ENCODE assay signal across 27 mouse cellular contexts in genomic region chr6:54459661-54460060, GRCm38 (mm10). TPM values are rescaled to one million over a fixed set of nuclear protein-coding genes. Genes with fewer than 3 reads are reported as not detected.
DNase-seq lines count a peak whose midpoint lies in the region; ATAC-seq and TF ChIP-seq lines count a peak whose summit lies in the region.
"Had no signal": no experiment of that assay in that cellular context is flagged by ENCODE, and none has a peak within 500 bp of the region (broad histone marks: within the 10 kb centered on the region; RNA-seq: fewer than 3 reads in every experiment).

No protein-coding gene starts in this region.

- no peak for TF ChIP-seq EP300 in CH12.LX (IDR thresholded peaks at IDR 0.05; ENCODE audit: low read length)

- WGBS in heart, embryonic 10.5 days = 20% methylated on average over 7 of the region's 7 CpGs
- 21% methylated on average over 7 of the region's 7 CpGs for WGBS in heart, embryonic 16.5 days

- no peaks in the 10 kb centered on the region for H3K36me3 ChIP-seq in heart, embryonic 10.5 days
- no peaks in the 10 kb centered on the region for H3K36me3 ChIP-seq in heart, embryonic 16.5 days (ENCODE audit: control insufficient read depth, insufficient read depth)
- H3K36me3 ChIP-seq in CH12.LX (replicated peaks in 1 of 2; ENCODE audit: control insufficient read depth in 1 of 2, insufficient read depth in 1 of 2, low read length in 1 of 2) = no peaks in the 10 kb centered on the region
- H3K36me3 ChIP-seq: embryonic facial prominence, embryonic 10.5 days; embryonic facial prominence, embryonic 15.5 days; hindbrain, embryonic 10.5 days; hindbrain, embryonic 15.5 days; limb, embryonic 13.5 days; liver, embryonic 12.5 days; midbrain, embryonic 12.5 days had no signal

- in situ Hi-C loops in CH12.LX (cut with MboI; ENCODE audit: low pct_ligation_motif_present, low pct_unique_long_range_greater_than_20kb, low sequenced_read_pairs) = no loop called here

- no peak for TF ChIP-seq RAD21 in CH12.LX (IDR thresholded peaks at IDR 0.05; ENCODE audit: low read depth, low read length)

- ATAC-seq in heart, embryonic 16.5 days (replicated peaks; ENCODE audit: extremely low read depth, insufficient read depth, low FRiP score) = no peak
- ATAC-seq: forebrain, embryonic 14.5 days; inflammation-experienced regulatory T-cells, adult 6 months; liver, embryonic 12.5 days; liver, postnatal 0 days had no signal

- H3K4me1 ChIP-seq in heart, embryonic 10.5 days = peaks cover 41% of the 10 kb centered on the region
- H3K4me1 ChIP-seq in heart, embryonic 16.5 days (ENCODE audit: control insufficient read depth, insufficient read depth, low read length) = peaks cover 25% of the 10 kb centered on the region
- peaks cover 12 to 45% of the 10 kb centered on the region in 2 experiments for H3K4me1 ChIP-seq in CH12.LX (ENCODE audit: control insufficient read depth in 1 of 2, insufficient read depth in 2 of 2)
- H3K4me1 ChIP-seq: embryonic facial prominence, embryonic 15.5 days; liver, embryonic 12.5 days had no signal

- peak; percentile 21 for DNase-seq in adrenal gland, postnatal 14 days
- no peak for DNase-seq in adrenal gland, postnatal 25 days
- no peak for DNase-seq in heart, embryonic 10.5 days (ENCODE audit: low spot score)
- DNase-seq in heart, postnatal 25 days (ENCODE audit: low spot score) = no peak
- no peak for DNase-seq in heart, postnatal 14 days
- DNase-seq in CH12.LX (ENCODE audit: extremely low read depth) = peak; percentile 56
- DNase-seq: cerebellum, adult 8-10 months; cerebellum, postnatal 25 days; kidney, adult 11 months; kidney, postnatal 14 days; liver, postnatal 0 days; lung, postnatal 36 days; retina, postnatal 1 day; right cerebral cortex, postnatal 14 days; thymus, postnatal 4 days had no signal

- no peaks in the 10 kb centered on the region for H3K79me2 ChIP-seq in CH12.LX (replicated peaks; ENCODE audit: control insufficient read depth, extremely low read depth, insufficient read depth, poor library complexity, severe bottlenecking)

- no peak overlapping the region for H3K4me3 ChIP-seq in heart, embryonic 10.5 days
- no peak overlapping the region for H3K4me3 ChIP-seq in heart, embryonic 16.5 days (ENCODE audit: low read length)
- peak overlapping the region in 1 of 3 experiments; percentile 11 for H3K4me3 ChIP-seq in CH12.LX (replicated peaks in 1 of 3; ENCODE audit: low read depth in 2 of 3, low read length in 2 of 3, poor library complexity in 1 of 3)
- H3K4me3 ChIP-seq: embryonic facial prominence, embryonic 10.5 days; embryonic facial prominence, embryonic 15.5 days; hindbrain, embryonic 10.5 days; hindbrain, embryonic 15.5 days; limb, embryonic 13.5 days; liver, embryonic 12.5 days; megakaryocyte, embryonic 14.5 days; midbrain, embryonic 12.5 days had no signal

- dilution Hi-C loops in CH12.LX (cut with MboI; ENCODE audit: extremely low pct_ligation_motif_present, extremely low pct_unique_long_range_greater_than_20kb, low sequenced_read_pairs) = no loop called here

- H3K9me3 ChIP-seq in heart, embryonic 10.5 days = no peaks in the 10 kb centered on the region
- H3K9me3 ChIP-seq in heart, embryonic 16.5 days (replicated peaks; ENCODE audit: control insufficient read depth, low read length) = no peaks in the 10 kb centered on the region; the same call in 1 of the 2 replicates
- peaks cover 3% of the 10 kb centered on the region for H3K9me3 ChIP-seq in CH12.LX (replicated peaks; ENCODE audit: low read length)
- H3K9me3 ChIP-seq: embryonic facial prominence, embryonic 10.5 days; embryonic facial prominence, embryonic 15.5 days; hindbrain, embryonic 10.5 days; hindbrain, embryonic 15.5 days; limb, embryonic 13.5 days; liver, embryonic 12.5 days; midbrain, embryonic 12.5 days had no signal

- H3K4me2 ChIP-seq in heart, embryonic 16.5 days (ENCODE audit: low read depth, low read length) = no peak overlapping the region
- peak overlapping the region; percentile 58 for H3K4me2 ChIP-seq in CH12.LX (ENCODE audit: insufficient read depth, low read depth, poor library complexity, severe bottlenecking)
- H3K4me2 ChIP-seq: embryonic facial prominence, embryonic 15.5 days; hindbrain, embryonic 15.5 days; limb, embryonic 13.5 days; liver, embryonic 12.5 days; midbrain, embryonic 12.5 days had no signal

- H3K27me3 ChIP-seq in heart, embryonic 10.5 days (ENCODE audit: insufficient read depth, poor library complexity, severe bottlenecking) = no peaks in the 10 kb centered on the region
- no peaks in the 10 kb centered on the region for H3K27me3 ChIP-seq in heart, embryonic 16.5 days (ENCODE audit: control insufficient read depth, insufficient read depth, low read length)
- no peaks in the 10 kb centered on the region for H3K27me3 ChIP-seq in CH12.LX (replicated peaks)
- H3K27me3 ChIP-seq: embryonic facial prominence, embryonic 15.5 days; hindbrain, embryonic 15.5 days; liver, embryonic 12.5 days; midbrain, embryonic 12.5 days had no signal

- no peak for TF ChIP-seq CTCF in CH12.LX (conservative IDR thresholded peaks at IDR 0.05 in 1 of 2, IDR thresholded peaks at IDR 0.05 in 1 of 2; ENCODE audit: low read depth in 2 of 2, low read length in 2 of 2)

- intact Hi-C loops in heart, postnatal 25 days (cut with DNase I) = no loop called here
- intact Hi-C loops in heart, postnatal 14 days (cut with DNase I) = no loop called here

- H3K27ac ChIP-seq in heart, embryonic 10.5 days = peak overlapping the region; percentile 22; the same call in 1 of the 2 replicates
- H3K27ac ChIP-seq in heart, embryonic 16.5 days (ENCODE audit: low read length) = 0 out of 2 replicates have a peak overlapping the region, but pooled peaks have one; percentile 17
- H3K27ac ChIP-seq in CH12.LX (ENCODE audit: insufficient read depth, low read depth) = peak overlapping the region; percentile 21; the same call in 1 of the 2 replicates
- H3K27ac ChIP-seq: embryonic facial prominence, embryonic 10.5 days; embryonic facial prominence, embryonic 15.5 days; hindbrain, embryonic 10.5 days; hindbrain, embryonic 15.5 days; limb, embryonic 13.5 days; liver, embryonic 12.5 days; midbrain, embryonic 12.5 days had no signal

- H3K9ac ChIP-seq in heart, embryonic 16.5 days (ENCODE audit: low read length) = no peak overlapping the region
- H3K9ac ChIP-seq in CH12.LX (ENCODE audit: insufficient read depth, low read depth) = no peak overlapping the region
- H3K9ac ChIP-seq: embryonic facial prominence, embryonic 15.5 days; hindbrain, embryonic 15.5 days; limb, embryonic 13.5 days; liver, embryonic 12.5 days; liver, postnatal 0 days; midbrain, embryonic 12.5 days had no signal

- no peak for TF ChIP-seq POLR2A in CH12.LX (IDR thresholded peaks at IDR 0.05; ENCODE audit: low read depth, low read length)

TF ChIP-seq in CH12.LX, 34 proteins besides CTCF, POLR2A, EP300 and RAD21:
- TF ChIP-seq ELF1 (IDR thresholded peaks at IDR 0.05; ENCODE audit: low read depth, low read length) (no peak), ETS1 (conservative IDR thresholded peaks at IDR 0.05; ENCODE audit: low read depth, low read length) (peak; percentile 29; the same call in 1 of the 2 replicates), RCOR1 (conservative IDR thresholded peaks at IDR 0.05; ENCODE audit: low read depth, low read length) (0 out of 2 replicates have a peak, but pooled peaks have one; percentile 29), KAT2A (IDR thresholded peaks at IDR 0.05; ENCODE audit: insufficient replicate concordance, low read length) (no peak), SIN3A (IDR thresholded peaks at IDR 0.05; ENCODE audit: low read length) (peak; percentile 17; the same call in 1 of the 2 replicates), MEF2A (IDR thresholded peaks at IDR 0.05; ENCODE audit: borderline replicate concordance, low read depth, low read length) (peak; percentile 60; the same call in 1 of the 2 replicates), IRF4 (IDR thresholded peaks at IDR 0.05; ENCODE audit: low read depth, low read length) (peak; percentile 18; the same call in 1 of the 2 replicates), UBTF (IDR thresholded peaks at IDR 0.05; ENCODE audit: low read depth, low read length) (no peak)

RNA-seq across cellular contexts. Expression of gene Wipf3, which starts 30.3 kb away (rescaled TPM):
- total RNA-seq in adrenal gland, postnatal 14 days (2021) = 5.0 and 6.6 TPM in 2 replicates
- total RNA-seq in adrenal gland, postnatal 25 days (2021) = 1.7 and 2.7 TPM in 2 replicates
- polyA plus RNA-seq in heart, embryonic 10.5 days (2016; fragmentation: Nextera tagmentation; extraction: Ambion mirVana) = 1.0 and 1.8 TPM in 2 replicates
- 10 to 100 TPM; 29.9 to 42.3 TPM for total RNA-seq in heart, postnatal 25 days (2021)
- polyA plus RNA-seq in heart, embryonic 16.5 days (2015; fragmentation: Nextera tagmentation; extraction: Ambion mirVana) = 2.8 and 3.6 TPM in 2 replicates
- 10 to 100 TPM; 20.9 to 25.7 TPM for total RNA-seq in heart, postnatal 14 days (2021)
- total RNA-seq in CH12.LX (2012; rRNA removed) (0.63 and 1.2 TPM in 2 replicates), CH12.LX (2014; rRNA removed) (0.35 and 0.64 TPM in 2 replicates)
- polyA plus RNA-seq in CH12.LX (2012; ENCODE audit: insufficient read length, low read depth) = 0.97 and 1.3 TPM in 2 replicates
- total RNA-seq: monocyte, adult 5-6 weeks had no signal

Comparison
In these comparisons a context has a peak if more than half of its experiments do, and no peak if none do; other contexts are left out.
1. DNase-seq: peak in adrenal gland, postnatal 14 days (single experiment) and CH12.LX (single experiment); none in adrenal gland, postnatal 25 days (single experiment), heart, embryonic 10.5 days (single experiment), heart, postnatal 25 days (single experiment) and heart, postnatal 14 days (0 of 2).
2. Peak in every context shown above with its lines, with median percentiles within 50 percentile points of each other: H3K27ac ChIP-seq.